Mouse (Mus musculus) forelimb bud, embryonic 11.5 days (tissue): ENCODE measurements around the gene C1ql1.

ENCODE experiments used
- DNase-seq: peaks from one replicate; pipeline ENCODE4 v3.0.0-alpha.2; 2012; ENCODE audit warnings: low read depth, low spot score

The C1ql1 gene

DNA sequence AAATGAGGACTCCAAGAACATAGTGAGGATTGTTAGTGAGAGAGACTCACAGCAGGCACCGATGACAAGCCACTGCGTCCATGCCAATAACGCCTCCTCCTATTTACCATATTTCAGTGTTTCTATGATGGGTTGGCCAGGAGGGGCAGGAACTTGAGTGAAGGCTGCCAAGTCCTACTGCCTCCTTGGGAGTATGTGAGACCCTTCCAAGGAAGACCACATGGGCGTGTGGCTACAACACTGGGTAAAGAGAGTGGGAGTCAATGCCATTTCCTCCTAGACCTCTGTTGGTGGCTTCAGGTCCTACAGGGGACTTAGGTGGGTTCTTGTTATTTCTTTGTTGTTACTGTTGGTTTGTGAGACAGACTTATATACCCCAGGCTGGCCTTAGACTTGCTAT lies 45.3 kb downstream of the C1ql1 start:
- DNase-seq: no peak

- peak; percentile 90 for DNase-seq
These were observed 45.7 kb downstream of the C1ql1 start, which contains the start of gene Gfap for GRCm38 (mm10) chr11:102900763-102901162. Gene Gfap (minus strand): TSS chr11:102900912.

- no peak for DNase-seq
These were observed 48.1 kb downstream of the C1ql1 start for GRCm38 (mm10) chr11:102898408-102898807.

- no peak for DNase-seq
These were observed 49.8 kb downstream of the C1ql1 start for GRCm38 (mm10) chr11:102896641-102897040.

- no peak for DNase-seq
These were observed 50.7 kb downstream of the C1ql1 start for GRCm38 (mm10) chr11:102895779-102896178.

DNA sequence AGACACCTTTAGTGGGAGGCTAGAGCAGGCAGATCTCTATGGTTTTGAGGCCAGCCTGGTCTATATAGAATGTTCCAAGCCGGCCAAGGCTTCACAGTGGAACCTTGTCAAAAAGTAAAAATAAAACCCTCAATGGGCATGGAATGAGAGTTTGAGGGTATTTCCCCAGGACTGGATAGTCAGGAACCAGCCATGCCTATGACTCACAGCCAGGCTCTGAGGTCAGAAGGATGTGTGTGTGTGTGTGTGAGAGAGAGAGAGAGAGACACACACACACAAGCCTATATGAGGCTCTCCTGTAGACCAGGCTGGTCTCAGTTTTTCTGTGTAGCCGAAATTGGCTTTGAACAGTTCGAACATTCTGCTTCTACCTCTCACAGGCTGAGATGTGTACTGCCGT lies 51.8 kb downstream of the C1ql1 start:
- no peak for DNase-seq

DNA sequence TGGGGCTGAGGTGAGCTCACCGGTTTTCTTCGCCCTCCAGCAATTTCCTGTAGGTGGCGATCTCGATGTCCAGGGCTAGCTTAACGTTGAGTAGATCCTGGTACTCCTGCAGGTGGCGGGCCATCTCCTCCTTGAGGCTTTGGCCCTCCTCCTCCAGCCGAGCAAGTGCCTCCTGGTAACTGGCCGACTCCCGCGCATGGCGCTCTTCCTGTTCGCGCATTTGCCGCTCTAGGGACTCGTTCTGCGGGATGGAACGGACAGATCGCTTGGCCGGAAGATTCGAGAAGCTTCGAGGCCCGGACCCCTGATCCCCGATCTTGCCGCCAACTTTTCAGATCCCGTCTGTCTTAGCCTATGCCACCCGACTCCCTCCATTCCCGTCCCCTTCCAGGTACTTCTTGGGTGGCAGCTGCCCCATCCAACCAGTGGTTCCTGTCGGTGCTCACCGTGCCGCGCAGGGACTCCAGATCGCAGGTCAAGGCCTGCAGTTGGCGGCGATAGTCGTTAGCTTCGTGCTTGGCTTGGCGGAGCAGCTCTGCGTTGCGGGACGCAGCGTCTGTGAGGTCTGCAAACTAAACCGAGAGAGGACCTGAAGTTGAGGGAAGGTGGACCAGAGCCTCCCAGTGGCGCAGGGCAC lies 53.4 kb downstream of the C1ql1 start:
- DNase-seq: peak; percentile 83

- no peak for DNase-seq
These were observed 56.4 kb downstream of the C1ql1 start for GRCm38 (mm10) chr11:102890096-102890495.
